Mouse (Mus musculus): ENCODE measurements around the gene Trpd52l3.

- TF ChIP-seq CTCF (IDR thresholded peaks at IDR 0.05; ENCODE audit: borderline replicate concordance, extremely low read depth, insufficient read depth, insufficient read length) (no peak), POLR2A (IDR thresholded peaks at IDR 0.05; ENCODE audit: borderline replicate concordance, extremely low read depth, insufficient read depth, insufficient read length, poor library complexity, severe bottlenecking) (no peak)
These were observed 41.0 kb downstream of the Trpd52l3 start for GRCm38 (mm10) chr19:30044630-30045029.
